In genomic region chr1:55053596-55053995, GRCm38 (mm10) we compare ENCODE assay signal across 7 mouse cellular contexts. TPM values are rescaled to one million over a fixed set of nuclear protein-coding genes. Genes with fewer than 3 reads are reported as not detected.
DNase-seq lines count a peak whose midpoint lies in the region; ATAC-seq and TF ChIP-seq lines count a peak whose summit lies in the region.

No protein-coding gene starts in this region.

- H3K9me3 ChIP-seq in lung, postnatal 0 days (ENCODE audit: low read length) = no peaks in the 10 kb centered on the region
- no peaks in the 10 kb centered on the region for H3K9me3 ChIP-seq in forebrain, embryonic 12.5 days
- H3K9me3 ChIP-seq in limb, embryonic 14.5 days (ENCODE audit: control insufficient read depth, low read length) = no peaks in the 10 kb centered on the region
- no peaks in the 10 kb centered on the region for H3K9me3 ChIP-seq in stomach, embryonic 15.5 days

- peak overlapping the region; percentile 66 for H3K4me2 ChIP-seq in lung, postnatal 0 days (replicated peaks; ENCODE audit: low read depth, low read length)
- H3K4me2 ChIP-seq in forebrain, embryonic 12.5 days = peak overlapping the region; percentile 70
- peak overlapping the region; percentile 79 for H3K4me2 ChIP-seq in limb, embryonic 14.5 days (replicated peaks; ENCODE audit: low read depth, low read length, severe bottlenecking)
- peak overlapping the region; percentile 58 for H3K4me2 ChIP-seq in stomach, embryonic 15.5 days

- TF ChIP-seq POLR2A in limb, embryonic 14.5 days (IDR thresholded peaks at IDR 0.05; ENCODE audit: borderline replicate concordance, extremely low read depth, insufficient read depth, insufficient read length) = no peak

- peak overlapping the region; percentile 70 for H3K4me3 ChIP-seq in lung, postnatal 0 days (ENCODE audit: low read depth, low read length)
- peak overlapping the region; percentile 92 for H3K4me3 ChIP-seq in forebrain, embryonic 12.5 days (replicated peaks)
- peak overlapping the region; percentile 85 for H3K4me3 ChIP-seq in limb, embryonic 14.5 days (replicated peaks; ENCODE audit: low read length)
- H3K4me3 ChIP-seq in stomach, embryonic 15.5 days (replicated peaks) = peak overlapping the region; percentile 68

- no peak for TF ChIP-seq CTCF in lung, postnatal 0 days (IDR thresholded peaks at IDR 0.05)

- TF ChIP-seq EP300 in lung, postnatal 0 days (IDR thresholded peaks at IDR 0.05) = no peak

- no peak for DNase-seq in lung, postnatal 0 days (ENCODE audit: low spot score)
- no peak for DNase-seq in lung, postnatal 25 days (ENCODE audit: low spot score)
- no peak for DNase-seq in limb, embryonic 14.5 days (ENCODE audit: low spot score)
- no peak for DNase-seq in Muller cell, postnatal 12 days (ENCODE audit: inconsistent ontology term)
- DNase-seq in MN1 (ENCODE audit: low spot score) = no peak

- H3K36me3 ChIP-seq in lung, postnatal 0 days (ENCODE audit: insufficient read depth, low read length) = peaks cover 5% of the 10 kb centered on the region; the same call in 1 of the 2 replicates
- H3K36me3 ChIP-seq in forebrain, embryonic 12.5 days (replicated peaks) = peaks cover 6% of the 10 kb centered on the region; the same call in 1 of the 2 replicates
- H3K36me3 ChIP-seq in limb, embryonic 14.5 days (ENCODE audit: control insufficient read depth, insufficient read depth, low read length) = no peaks in the 10 kb centered on the region
- H3K36me3 ChIP-seq in stomach, embryonic 15.5 days = peaks cover 5% of the 10 kb centered on the region; the same call in 1 of the 2 replicates

- ATAC-seq in lung, postnatal 0 days = no peak
- no peak for ATAC-seq in forebrain, embryonic 12.5 days (ENCODE audit: low FRiP score)
- no peak for ATAC-seq in limb, embryonic 14.5 days (ENCODE audit: low FRiP score, low read depth)
- no peak for ATAC-seq in stomach, embryonic 15.5 days (ENCODE audit: insufficient read depth, low FRiP score, low read depth)

- no peak overlapping the region for H3K9ac ChIP-seq in lung, postnatal 0 days (replicated peaks; ENCODE audit: low read depth)
- H3K9ac ChIP-seq in forebrain, embryonic 12.5 days = no peak overlapping the region; the same call in 1 of the 2 replicates
- H3K9ac ChIP-seq in limb, embryonic 14.5 days (ENCODE audit: low read depth, low read length, severe bottlenecking) = no peak overlapping the region; the same call in 1 of the 2 replicates
- H3K9ac ChIP-seq in stomach, embryonic 15.5 days = no peak overlapping the region

- no peaks in the 10 kb centered on the region for H3K27me3 ChIP-seq in lung, postnatal 0 days (replicated peaks; ENCODE audit: insufficient read depth, low read length)
- H3K27me3 ChIP-seq in forebrain, embryonic 12.5 days = peaks cover 5% of the 10 kb centered on the region; the same call in 1 of the 2 replicates
- H3K27me3 ChIP-seq in limb, embryonic 14.5 days (ENCODE audit: control insufficient read depth, insufficient read depth, low read length) = no peaks in the 10 kb centered on the region
- H3K27me3 ChIP-seq in stomach, embryonic 15.5 days (replicated peaks) = no peaks in the 10 kb centered on the region

- WGBS in lung, postnatal 0 days = 62% methylated on average over 4 of the region's 4 CpGs
- WGBS in forebrain, embryonic 12.5 days = 80% methylated on average over 4 of the region's 4 CpGs
- 74% methylated on average over 4 of the region's 4 CpGs for WGBS in limb, embryonic 14.5 days
- 73% methylated on average over 4 of the region's 4 CpGs for WGBS in stomach, embryonic 15.5 days

- no peak overlapping the region; the same call in 1 of the 2 replicates for H3K27ac ChIP-seq in lung, postnatal 0 days (ENCODE audit: low read length)
- no peak overlapping the region for H3K27ac ChIP-seq in forebrain, embryonic 12.5 days
- H3K27ac ChIP-seq in limb, embryonic 14.5 days (replicated peaks; ENCODE audit: low read depth, low read length) = no peak overlapping the region
- H3K27ac ChIP-seq in stomach, embryonic 15.5 days = no peak overlapping the region

- 0 out of 2 replicates have a peak, but pooled peaks cover 3% of the 10 kb centered on the region for H3K4me1 ChIP-seq in lung, postnatal 0 days (ENCODE audit: insufficient read depth, low read depth, low read length)
- H3K4me1 ChIP-seq in forebrain, embryonic 12.5 days = peaks cover 11% of the 10 kb centered on the region
- no peaks in the 10 kb centered on the region; the same call in 1 of the 2 replicates for H3K4me1 ChIP-seq in limb, embryonic 14.5 days (ENCODE audit: control insufficient read depth, insufficient read depth, low read length)
- 0 out of 2 replicates have a peak, but pooled peaks cover 4% of the 10 kb centered on the region for H3K4me1 ChIP-seq in stomach, embryonic 15.5 days

RNA-seq across cellular contexts. Expression of gene Coq10b, which starts 1.0 kb away (rescaled TPM):
- polyA plus RNA-seq in lung, postnatal 0 days (2015; fragmentation: Nextera tagmentation; extraction: Ambion mirVana) = 32.9 and 34.3 TPM in 2 replicates
- polyA plus RNA-seq in forebrain, embryonic 12.5 days (2016; fragmentation: Nextera tagmentation; extraction: Ambion mirVana) = 31.0 and 31.3 TPM in 2 replicates
- 12.2 and 13.0 TPM in 2 replicates for polyA plus RNA-seq in limb, embryonic 14.5 days (2012; rRNA removed)
- polyA plus RNA-seq in limb, embryonic 14.5 days (2014; fragmentation: Nextera tagmentation; extraction: Ambion mirVana) = 19.1 and 21.2 TPM in 2 replicates
- 20.5 and 21.2 TPM in 2 replicates for polyA plus RNA-seq in stomach, embryonic 15.5 days (2015; fragmentation: Nextera tagmentation; extraction: Ambion mirVana)

RNA-seq across cellular contexts. Expression of gene Sf3b1, which starts 26.3 kb away (rescaled TPM):
- polyA plus RNA-seq in lung, postnatal 0 days (2015; fragmentation: Nextera tagmentation; extraction: Ambion mirVana) = 212 and 219 TPM in 2 replicates
- polyA plus RNA-seq in forebrain, embryonic 12.5 days (2016; fragmentation: Nextera tagmentation; extraction: Ambion mirVana) = 376 and 422 TPM in 2 replicates
- 181 and 211 TPM in 2 replicates for polyA plus RNA-seq in limb, embryonic 14.5 days (2012; rRNA removed)
- polyA plus RNA-seq in limb, embryonic 14.5 days (2014; fragmentation: Nextera tagmentation; extraction: Ambion mirVana) = 313 and 324 TPM in 2 replicates
- polyA plus RNA-seq in stomach, embryonic 15.5 days (2015; fragmentation: Nextera tagmentation; extraction: Ambion mirVana) = 259 and 270 TPM in 2 replicates

RNA-seq across cellular contexts. Expression of gene Hspe1, which starts 34.3 kb away (rescaled TPM):
- 115 and 120 TPM in 2 replicates for polyA plus RNA-seq in lung, postnatal 0 days (2015; fragmentation: Nextera tagmentation; extraction: Ambion mirVana)
- 423 and 430 TPM in 2 replicates for polyA plus RNA-seq in forebrain, embryonic 12.5 days (2016; fragmentation: Nextera tagmentation; extraction: Ambion mirVana)
- 170 and 288 TPM in 2 replicates for polyA plus RNA-seq in limb, embryonic 14.5 days (2012; rRNA removed)
- polyA plus RNA-seq in limb, embryonic 14.5 days (2014; fragmentation: Nextera tagmentation; extraction: Ambion mirVana) = 345 and 381 TPM in 2 replicates
- 499 and 561 TPM in 2 replicates for polyA plus RNA-seq in stomach, embryonic 15.5 days (2015; fragmentation: Nextera tagmentation; extraction: Ambion mirVana)

RNA-seq across cellular contexts. Expression of gene Hspd1, which starts 34.4 kb away (rescaled TPM):
- 80.8 and 95.7 TPM in 2 replicates for polyA plus RNA-seq in lung, postnatal 0 days (2015; fragmentation: Nextera tagmentation; extraction: Ambion mirVana)
- polyA plus RNA-seq in forebrain, embryonic 12.5 days (2016; fragmentation: Nextera tagmentation; extraction: Ambion mirVana) = 398 and 406 TPM in 2 replicates
- polyA plus RNA-seq in limb, embryonic 14.5 days (2012; rRNA removed) = 98.9 and 161 TPM in 2 replicates
- polyA plus RNA-seq in limb, embryonic 14.5 days (2014; fragmentation: Nextera tagmentation; extraction: Ambion mirVana) = 231 and 252 TPM in 2 replicates
- polyA plus RNA-seq in stomach, embryonic 15.5 days (2015; fragmentation: Nextera tagmentation; extraction: Ambion mirVana) = 436 and 499 TPM in 2 replicates
